Mouse (Mus musculus) spleen, adult 2 months (tissue): ENCODE measurements at regions not wholly inside any gene's neighbourhood (a gene's known extent, or its start where the extent isn't known, plus 50 kb on each side); places are given as distances from the start of the nearest gene placed in this dataset.

Source experiments
- CTCF ChIP-seq: fragments of 200-500 bp; IDR thresholded peaks from 2 replicates; pipeline ENCODE4 v1.5.1; 2011; ENCODE audit warnings: mild to moderate bottlenecking, inconsistent platforms; ENCODE audit not compliant: insufficient read depth, insufficient read length, insufficient replicate concordance; ENCODE audit errors: extremely low read depth
- POLR2A ChIP-seq: fragments of 200-500 bp; IDR thresholded peaks from 2 replicates; pipeline ENCODE4 v1.6.1; 2011; ENCODE audit warnings: low read depth, low read length, inconsistent platforms

DNA sequence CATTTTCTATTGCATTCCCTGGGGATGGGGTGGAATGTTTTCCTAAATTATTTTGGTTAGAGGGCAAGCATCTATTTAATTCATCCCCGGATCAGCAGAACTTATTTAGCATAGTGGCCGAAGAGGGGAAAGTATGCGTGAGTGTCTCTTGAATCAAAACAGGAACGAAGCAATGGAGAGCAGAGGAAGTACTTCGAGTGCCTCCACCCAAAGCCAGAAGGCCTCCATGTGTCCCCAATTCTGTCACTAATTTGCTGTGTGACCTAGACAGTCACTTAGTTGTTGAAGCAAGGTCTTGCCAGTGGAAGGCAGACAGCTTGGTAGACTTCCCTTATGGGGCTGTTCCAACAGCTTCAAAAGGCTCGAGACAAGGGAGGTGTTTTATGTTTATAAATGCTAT is 233.3 kb downstream of the Pten start:
- TF ChIP-seq POLR2A, result no peak
- no peak for TF ChIP-seq CTCF
